ENCODE assay signal across 21 mouse cellular contexts in genomic region chr3:57276821-57277220, GRCm38 (mm10). TPM values are rescaled to one million over a fixed set of nuclear protein-coding genes. Genes with fewer than 3 reads are reported as not detected.
DNase-seq lines count a peak whose midpoint lies in the region; ATAC-seq and TF ChIP-seq lines count a peak whose summit lies in the region.
"Had no signal": no experiment of that assay in that cellular context is flagged by ENCODE, and none has a peak within 500 bp of the region (broad histone marks: within the 10 kb centered on the region; RNA-seq: fewer than 3 reads in every experiment).

No protein-coding gene starts in this region.

- no peak overlapping the region for H3K9ac ChIP-seq in heart, postnatal 0 days (replicated peaks; ENCODE audit: low read depth, low read length)
- no peak overlapping the region for H3K9ac ChIP-seq in lung, embryonic 14.5 days
- no peak overlapping the region for H3K9ac ChIP-seq in stomach, embryonic 16.5 days (ENCODE audit: low read length)
- no peak overlapping the region for H3K9ac ChIP-seq in stomach, postnatal 0 days (ENCODE audit: low read length)
- H3K9ac ChIP-seq: heart, embryonic 13.5 days; hindbrain, embryonic 12.5 days had no signal

- 67% methylated on average over 3 of the region's 3 CpGs for WGBS in heart, postnatal 0 days
- WGBS in heart, embryonic 10.5 days = 76% methylated on average over 3 of the region's 3 CpGs
- WGBS in lung, embryonic 14.5 days = 44% methylated on average over 3 of the region's 3 CpGs
- 67% methylated on average over 3 of the region's 3 CpGs for WGBS in stomach, embryonic 16.5 days
- 64% methylated on average over 3 of the region's 3 CpGs for WGBS in stomach, postnatal 0 days

- H3K36me3 ChIP-seq in heart, postnatal 0 days (replicated peaks; ENCODE audit: control insufficient read depth, insufficient read depth, low read length) = no peaks in the 10 kb centered on the region
- no peaks in the 10 kb centered on the region for H3K36me3 ChIP-seq in heart, embryonic 10.5 days
- H3K36me3 ChIP-seq in lung, embryonic 14.5 days (ENCODE audit: insufficient read depth) = no peaks in the 10 kb centered on the region
- H3K36me3 ChIP-seq in stomach, embryonic 16.5 days (ENCODE audit: control insufficient read depth, insufficient read depth, low read length) = no peaks in the 10 kb centered on the region
- no peaks in the 10 kb centered on the region for H3K36me3 ChIP-seq in stomach, postnatal 0 days (ENCODE audit: control insufficient read depth, insufficient read depth, low read length)
- H3K36me3 ChIP-seq: embryonic facial prominence, embryonic 10.5 days; forebrain, embryonic 10.5 days; heart, embryonic 13.5 days; hindbrain, embryonic 12.5 days had no signal

- TF ChIP-seq EP300 in heart, postnatal 0 days (IDR thresholded peaks at IDR 0.05; ENCODE audit: low read depth) = no peak
- no peak for TF ChIP-seq EP300 in stomach, postnatal 0 days (optimal IDR thresholded peaks at IDR 0.05)

- no peak overlapping the region for H3K4me3 ChIP-seq in heart, postnatal 0 days (ENCODE audit: low read depth, low read length)
- H3K4me3 ChIP-seq in heart, embryonic 10.5 days = no peak overlapping the region
- no peak overlapping the region for H3K4me3 ChIP-seq in lung, embryonic 14.5 days (ENCODE audit: low read depth, low read length)
- no peak overlapping the region for H3K4me3 ChIP-seq in stomach, embryonic 16.5 days (replicated peaks; ENCODE audit: low read length)
- H3K4me3 ChIP-seq in stomach, postnatal 0 days (ENCODE audit: low read depth, low read length) = no peak overlapping the region
- H3K4me3 ChIP-seq: embryonic facial prominence, embryonic 10.5 days; forebrain, embryonic 10.5 days; heart, embryonic 13.5 days; hindbrain, embryonic 12.5 days had no signal

- no peak for DNase-seq in heart, postnatal 0 days (ENCODE audit: low spot score)
- no peak for DNase-seq in heart, embryonic 10.5 days (ENCODE audit: low spot score)
- DNase-seq in lung, embryonic 14.5 days = peak; percentile 84
- no peak for DNase-seq in lung, postnatal 10 days
- no peak for DNase-seq in stomach, postnatal 0 days (ENCODE audit: low spot score)
- no peak for DNase-seq in ovary, postnatal 14 days (ENCODE audit: low spot score)
- DNase-seq: adrenal gland, postnatal 14 days; cerebellum, adult 18-20 months; cerebellum, postnatal 10 days; gastrocnemius, postnatal 36 days had no signal

- ATAC-seq in heart, postnatal 0 days (ENCODE audit: insufficient read depth, low read depth) = no peak
- peak; percentile 85 for ATAC-seq in lung, embryonic 14.5 days (ENCODE audit: insufficient read depth)
- ATAC-seq in stomach, embryonic 16.5 days (ENCODE audit: insufficient read depth, low FRiP score) = no peak; the same call in 1 of the 2 replicates
- no peak for ATAC-seq in stomach, postnatal 0 days (ENCODE audit: low FRiP score, low TSS enrichment)
- ATAC-seq: activated CD4-positive, CD25-positive, alpha-beta regulatory T cell, adult 4 months; forebrain, embryonic 14.5 days; hindbrain, embryonic 16.5 days; Patski had no signal

- H3K4me2 ChIP-seq in heart, postnatal 0 days (ENCODE audit: low read depth, low read length) = no peak overlapping the region
- no peak overlapping the region for H3K4me2 ChIP-seq in lung, embryonic 14.5 days
- no peak overlapping the region for H3K4me2 ChIP-seq in stomach, embryonic 16.5 days (ENCODE audit: low read depth, low read length)
- no peak overlapping the region for H3K4me2 ChIP-seq in stomach, postnatal 0 days (replicated peaks; ENCODE audit: low read depth)
- H3K4me2 ChIP-seq: heart, embryonic 13.5 days; hindbrain, embryonic 12.5 days had no signal

- no peak for TF ChIP-seq CTCF in heart, postnatal 0 days (IDR thresholded peaks at IDR 0.05; ENCODE audit: low read depth)
- TF ChIP-seq CTCF in lung, embryonic 14.5 days (IDR thresholded peaks at IDR 0.05; ENCODE audit: low read depth) = no peak
- TF ChIP-seq CTCF in stomach, postnatal 0 days (IDR thresholded peaks at IDR 0.05; ENCODE audit: low read depth) = no peak

- no peaks in the 10 kb centered on the region for H3K4me1 ChIP-seq in heart, postnatal 0 days (ENCODE audit: control insufficient read depth, insufficient read depth)
- H3K4me1 ChIP-seq in heart, embryonic 10.5 days = no peaks in the 10 kb centered on the region
- H3K4me1 ChIP-seq in lung, embryonic 14.5 days (ENCODE audit: insufficient read depth) = no peaks in the 10 kb centered on the region
- H3K4me1 ChIP-seq in stomach, embryonic 16.5 days (ENCODE audit: control insufficient read depth, insufficient read depth, low read length) = peaks cover 5% of the 10 kb centered on the region; the same call in 1 of the 2 replicates
- no peaks in the 10 kb centered on the region for H3K4me1 ChIP-seq in stomach, postnatal 0 days (replicated peaks; ENCODE audit: control insufficient read depth, insufficient read depth)
- H3K4me1 ChIP-seq: embryonic facial prominence, embryonic 10.5 days; forebrain, embryonic 10.5 days; hindbrain, embryonic 12.5 days had no signal

- peak overlapping the region; percentile 16 for H3K27ac ChIP-seq in heart, postnatal 0 days (ENCODE audit: low read depth)
- no peak overlapping the region for H3K27ac ChIP-seq in heart, embryonic 10.5 days
- H3K27ac ChIP-seq in lung, embryonic 14.5 days (ENCODE audit: low read depth) = peak overlapping the region; percentile 79
- H3K27ac ChIP-seq in stomach, embryonic 16.5 days (ENCODE audit: low read length) = peak overlapping the region; percentile 60; the same call in 1 of the 2 replicates
- no peak overlapping the region for H3K27ac ChIP-seq in stomach, postnatal 0 days (replicated peaks)
- H3K27ac ChIP-seq: embryonic facial prominence, embryonic 10.5 days; forebrain, embryonic 10.5 days; heart, embryonic 13.5 days; hindbrain, embryonic 12.5 days had no signal

- no peaks in the 10 kb centered on the region for H3K9me3 ChIP-seq in heart, postnatal 0 days (replicated peaks; ENCODE audit: control insufficient read depth, low read length)
- no peaks in the 10 kb centered on the region for H3K9me3 ChIP-seq in heart, embryonic 10.5 days
- no peaks in the 10 kb centered on the region for H3K9me3 ChIP-seq in lung, embryonic 14.5 days (ENCODE audit: low read depth, low read length)
- H3K9me3 ChIP-seq in stomach, embryonic 16.5 days (replicated peaks; ENCODE audit: control insufficient read depth, low read length) = no peaks in the 10 kb centered on the region
- H3K9me3 ChIP-seq in stomach, postnatal 0 days (ENCODE audit: control insufficient read depth, low read length) = no peaks in the 10 kb centered on the region
- H3K9me3 ChIP-seq: embryonic facial prominence, embryonic 10.5 days; forebrain, embryonic 10.5 days; heart, embryonic 13.5 days; hindbrain, embryonic 12.5 days had no signal

- H3K27me3 ChIP-seq in heart, postnatal 0 days (ENCODE audit: control insufficient read depth, insufficient read depth, low read length) = no peaks in the 10 kb centered on the region
- no peaks in the 10 kb centered on the region for H3K27me3 ChIP-seq in heart, embryonic 10.5 days (ENCODE audit: insufficient read depth, poor library complexity, severe bottlenecking)
- H3K27me3 ChIP-seq in lung, embryonic 14.5 days (ENCODE audit: insufficient read depth, low read length) = no peaks in the 10 kb centered on the region
- no peaks in the 10 kb centered on the region for H3K27me3 ChIP-seq in stomach, embryonic 16.5 days (ENCODE audit: control insufficient read depth, insufficient read depth, low read length)
- no peaks in the 10 kb centered on the region for H3K27me3 ChIP-seq in stomach, postnatal 0 days (ENCODE audit: control insufficient read depth, insufficient read depth, low read length)
- H3K27me3 ChIP-seq: CH12.LX; heart, embryonic 13.5 days; hindbrain, embryonic 12.5 days; Patski had no signal

RNA-seq across cellular contexts. Expression of gene Tm4sf1, which starts 25.0 kb away (rescaled TPM):
- 141 and 192 TPM in 2 replicates for total RNA-seq in heart, postnatal 0 days (2014; rRNA removed; ENCODE audit: low replicate concordance)
- 333 and 346 TPM in 2 replicates for polyA plus RNA-seq in heart, postnatal 0 days (2015; fragmentation: Nextera tagmentation; extraction: Ambion mirVana)
- 27.3 and 78.6 TPM in 2 replicates for polyA plus RNA-seq in heart, embryonic 10.5 days (2016; fragmentation: Nextera tagmentation; extraction: Ambion mirVana)
- 53.8 and 60.9 TPM in 2 replicates for polyA plus RNA-seq in lung, embryonic 14.5 days (2014; fragmentation: Nextera tagmentation; extraction: Ambion mirVana)
- polyA plus RNA-seq in stomach, embryonic 16.5 days (2015; fragmentation: Nextera tagmentation; extraction: Ambion mirVana) = 59.7 and 66.7 TPM in 2 replicates
- 65.9 and 69.6 TPM in 2 replicates for polyA plus RNA-seq in stomach, postnatal 0 days (2015; fragmentation: Nextera tagmentation; extraction: Ambion mirVana)
- total RNA-seq: CH12.LX had no signal
- polyA plus RNA-seq: erythroblast, embryonic 14.5 days had no signal

Comparison
In these comparisons a context has a peak if more than half of its experiments do, and no peak if none do; other contexts are left out.
1. H3K27ac ChIP-seq: peak in heart, postnatal 0 days (single experiment), lung, embryonic 14.5 days (single experiment) and stomach, embryonic 16.5 days (single experiment); none in heart, embryonic 10.5 days (single experiment) and stomach, postnatal 0 days (single experiment).